In genomic region chr14:21546351-21546750, GRCm38 (mm10) we compare ENCODE assay signal across 13 mouse cellular contexts.
A peak's percentile ranks its signal among the peaks of the same experiment; 100 is the strongest.
DNase-seq lines count a peak whose midpoint lies in the region; ATAC-seq and TF ChIP-seq lines count a peak whose summit lies in the region.
"Had no signal": no experiment of that assay in that cellular context is flagged by ENCODE, and none has a peak within 500 bp of the region (broad histone marks: within the 10 kb centered on the region; RNA-seq: fewer than 3 reads in every experiment).

No protein-coding gene starts in this region.

- H3K9ac ChIP-seq in heart, embryonic 13.5 days: no peak overlapping the region
- H3K9ac ChIP-seq in heart, adult 2 months (ENCODE audit: low read depth, low read length): no peak overlapping the region
- no peak overlapping the region for H3K9ac ChIP-seq in embryonic facial prominence, embryonic 13.5 days
- no peak overlapping the region for H3K9ac ChIP-seq in forebrain, postnatal 0 days
- no peak overlapping the region for H3K9ac ChIP-seq in midbrain, embryonic 12.5 days (replicated peaks)
- H3K9ac ChIP-seq: liver, embryonic 15.5 days had no signal

- H3K4me3 ChIP-seq in heart, embryonic 13.5 days: no peak overlapping the region
- H3K4me3 ChIP-seq in heart, adult 2 months: no peak overlapping the region
- no peak overlapping the region for H3K4me3 ChIP-seq in embryonic facial prominence, embryonic 13.5 days
- no peak overlapping the region for H3K4me3 ChIP-seq in forebrain, postnatal 0 days (ENCODE audit: low read depth, low read length)
- no peak overlapping the region for H3K4me3 ChIP-seq in midbrain, embryonic 12.5 days
- H3K4me3 ChIP-seq: liver, embryonic 15.5 days had no signal

- peaks cover 12% of the 10 kb centered on the region for H3K36me3 ChIP-seq in heart, embryonic 13.5 days
- peaks cover 5% of the 10 kb centered on the region for H3K36me3 ChIP-seq in heart, adult 2 months (ENCODE audit: control insufficient read depth, insufficient read depth, low read length)
- peaks cover 11% of the 10 kb centered on the region for H3K36me3 ChIP-seq in embryonic facial prominence, embryonic 13.5 days
- H3K36me3 ChIP-seq in forebrain, postnatal 0 days (ENCODE audit: insufficient read depth): peaks cover 5% of the 10 kb centered on the region; the same call in 1 of the 2 replicates
- peaks cover 9% of the 10 kb centered on the region for H3K36me3 ChIP-seq in midbrain, embryonic 12.5 days

- no peak for TF ChIP-seq CTCF in heart, adult 2 months (IDR thresholded peaks at IDR 0.05)
- TF ChIP-seq CTCF in forebrain, postnatal 0 days (IDR thresholded peaks at IDR 0.05; ENCODE audit: low read depth): no peak

- TF ChIP-seq EP300 in heart, adult 2 months (IDR thresholded peaks at IDR 0.05; ENCODE audit: insufficient read depth, low read depth, low read length): no peak

- intact Hi-C loops in heart, adult 2 months (cut with DNase I): loop anchor here (5.0 kb wide), 1 partner anchor 44 kb away; no protein-coding TSS in a partner anchor

- no peaks in the 10 kb centered on the region for H3K27me3 ChIP-seq in heart, embryonic 13.5 days (replicated peaks)
- no peaks in the 10 kb centered on the region for H3K27me3 ChIP-seq in heart, adult 2 months (ENCODE audit: control insufficient read depth, insufficient read depth, low read length)
- no peaks in the 10 kb centered on the region for H3K27me3 ChIP-seq in embryonic facial prominence, embryonic 13.5 days
- H3K27me3 ChIP-seq in forebrain, postnatal 0 days (ENCODE audit: insufficient read depth, low read length): no peaks in the 10 kb centered on the region
- H3K27me3 ChIP-seq in midbrain, embryonic 12.5 days: no peaks in the 10 kb centered on the region
- H3K27me3 ChIP-seq: liver, embryonic 15.5 days had no signal

- no peak for TF ChIP-seq POLR2A in heart, adult 2 months (IDR thresholded peaks at IDR 0.05; ENCODE audit: insufficient read depth, low read depth, low read length)

- H3K9me3 ChIP-seq in heart, embryonic 13.5 days: 0 out of 2 replicates have a peak, but pooled peaks cover 4% of the 10 kb centered on the region
- H3K9me3 ChIP-seq in embryonic facial prominence, embryonic 13.5 days: no peaks in the 10 kb centered on the region
- H3K9me3 ChIP-seq in forebrain, postnatal 0 days (ENCODE audit: low read length): no peaks in the 10 kb centered on the region
- H3K9me3 ChIP-seq in midbrain, embryonic 12.5 days: 0 out of 2 replicates have a peak, but pooled peaks cover 2% of the 10 kb centered on the region
- H3K9me3 ChIP-seq: liver, embryonic 15.5 days had no signal

- no peak for DNase-seq in heart, adult 2 months
- DNase-seq in forebrain, postnatal 0 days: no peak
- DNase-seq in right cerebral cortex, postnatal 14 days: no peak
- no peak for DNase-seq in B cell, adult 2 months
- DNase-seq in urinary bladder, postnatal 4 days (ENCODE audit: low spot score in 2 of 2): no peak
- DNase-seq: cerebellum, adult 11-12 months; heart, postnatal 36 days; right cerebral cortex, postnatal 25 days; thymus, postnatal 14 days had no signal

- H3K4me2 ChIP-seq in heart, embryonic 13.5 days: no peak overlapping the region
- no peak overlapping the region for H3K4me2 ChIP-seq in embryonic facial prominence, embryonic 13.5 days
- no peak overlapping the region for H3K4me2 ChIP-seq in forebrain, postnatal 0 days (ENCODE audit: low read depth)
- peak overlapping the region; percentile 8 for H3K4me2 ChIP-seq in midbrain, embryonic 12.5 days (replicated peaks)
- H3K4me2 ChIP-seq: liver, embryonic 15.5 days had no signal

- peak overlapping the region; percentile 72; the same call in 1 of the 2 replicates for H3K27ac ChIP-seq in heart, embryonic 13.5 days (replicated peaks)
- no peak overlapping the region for H3K27ac ChIP-seq in heart, adult 2 months
- H3K27ac ChIP-seq in embryonic facial prominence, embryonic 13.5 days: peak overlapping the region; percentile 80
- H3K27ac ChIP-seq in forebrain, postnatal 0 days (ENCODE audit: low read depth, low read length): 0 out of 2 replicates have a peak overlapping the region, but pooled peaks have one; percentile 37
- peak overlapping the region; percentile 59 for H3K27ac ChIP-seq in midbrain, embryonic 12.5 days (replicated peaks)
- H3K27ac ChIP-seq: liver, embryonic 15.5 days had no signal

- peaks cover 73% of the 10 kb centered on the region for H3K4me1 ChIP-seq in heart, embryonic 13.5 days
- H3K4me1 ChIP-seq in heart, adult 2 months (ENCODE audit: control insufficient read depth, insufficient read depth, low read length): peaks cover 19% of the 10 kb centered on the region
- H3K4me1 ChIP-seq in embryonic facial prominence, embryonic 13.5 days: peaks cover 63% of the 10 kb centered on the region
- H3K4me1 ChIP-seq in forebrain, postnatal 0 days (ENCODE audit: insufficient read depth): peaks cover 11% of the 10 kb centered on the region; the same call in 1 of the 2 replicates
- peaks cover 62% of the 10 kb centered on the region for H3K4me1 ChIP-seq in midbrain, embryonic 12.5 days

- no peak for ATAC-seq in heart, embryonic 13.5 days (ENCODE audit: extremely low read depth, insufficient number of reproducible peaks, low FRiP score, low TSS enrichment)
- ATAC-seq in embryonic facial prominence, embryonic 13.5 days (ENCODE audit: insufficient number of reproducible peaks, insufficient read depth, low FRiP score, low TSS enrichment, low read depth): peak; percentile 29; the same call in 1 of the 2 replicates
- no peak for ATAC-seq in forebrain, postnatal 0 days
- peak; percentile 57 for ATAC-seq in midbrain, embryonic 12.5 days (ENCODE audit: low FRiP score, low read depth)

- H3K79me2 ChIP-seq in heart, adult 2 months (replicated peaks; ENCODE audit: control insufficient read depth, insufficient read depth, low read length): peaks cover 7% of the 10 kb centered on the region

- WGBS in heart, embryonic 13.5 days: 70% methylated on average over 3 of the region's 3 CpGs
- 79% methylated on average over 3 of the region's 3 CpGs for WGBS in heart, adult 2 months
- 25% methylated on average over 3 of the region's 3 CpGs for WGBS in embryonic facial prominence, embryonic 13.5 days
- WGBS in forebrain, postnatal 0 days: 13% methylated on average over 3 of the region's 3 CpGs
- WGBS in midbrain, embryonic 12.5 days: 21% methylated on average over 3 of the region's 3 CpGs

Comparison
In these comparisons a context has a peak if more than half of its experiments do, and no peak if none do; other contexts are left out.
1. ATAC-seq: peak in embryonic facial prominence, embryonic 13.5 days (single experiment) and midbrain, embryonic 12.5 days (single experiment); none in heart, embryonic 13.5 days (single experiment) and forebrain, postnatal 0 days (single experiment).